ENCODE assay signal across 8 mouse cellular contexts in the genomic region with DNA sequence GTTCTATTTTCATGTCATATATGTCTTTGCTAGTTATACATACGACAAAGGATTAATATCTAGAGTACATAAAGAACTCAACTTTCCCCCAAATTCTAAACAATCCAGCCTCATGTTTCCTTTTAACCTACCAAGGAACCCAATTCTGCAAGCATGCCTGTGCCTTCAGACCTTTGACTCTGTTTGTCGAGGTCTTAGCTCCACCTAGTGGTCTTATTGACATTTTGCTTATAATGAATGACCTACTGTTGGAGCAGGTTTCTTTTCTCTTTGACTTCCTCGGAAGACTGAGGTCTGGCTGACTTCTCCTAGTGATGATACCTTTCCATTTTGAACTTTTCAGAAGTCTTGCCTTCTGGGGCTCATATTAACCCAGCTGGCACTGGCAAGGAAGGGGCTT.
A peak's percentile ranks its signal among the peaks of the same experiment; 100 is the strongest.
DNase-seq lines count a peak whose midpoint lies in the region; ATAC-seq and TF ChIP-seq lines count a peak whose summit lies in the region.
"Had no signal": no experiment of that assay in that cellular context is flagged by ENCODE, and none has a peak within 500 bp of the region (broad histone marks: within the 10 kb centered on the region; RNA-seq: fewer than 3 reads in every experiment).

No protein-coding gene starts in this region.

- no peak overlapping the region for H3K27ac ChIP-seq in left cerebral cortex, adult 2 months
- H3K27ac ChIP-seq in cortical plate, adult 2 months (ENCODE audit: insufficient read depth, low read length): no peak overlapping the region
- H3K27ac ChIP-seq in kidney, adult 2 months (ENCODE audit: insufficient read depth, low read depth, low read length): no peak overlapping the region
- H3K27ac ChIP-seq in midbrain, embryonic 14.5 days (replicated peaks; ENCODE audit: low read depth, low read length): no peak overlapping the region
- H3K27ac ChIP-seq: heart, embryonic 15.5 days had no signal

- H3K9me3 ChIP-seq in midbrain, embryonic 14.5 days (ENCODE audit: control insufficient read depth, low read length): no peaks in the 10 kb centered on the region
- H3K9me3 ChIP-seq: heart, embryonic 15.5 days had no signal

- peak; percentile 67 for TF ChIP-seq CTCF in left cerebral cortex, adult 2 months (IDR thresholded peaks at IDR 0.05)
- peak; percentile 52 for TF ChIP-seq CTCF in cortical plate, adult 2 months (IDR thresholded peaks at IDR 0.05; ENCODE audit: extremely low read depth, insufficient read depth, low read length)
- peak; percentile 31; the same call in 1 of the 2 replicates for TF ChIP-seq CTCF in kidney, adult 2 months (conservative IDR thresholded peaks at IDR 0.05; ENCODE audit: insufficient read depth, insufficient read length, low read depth, low read length)

- H3K4me1 ChIP-seq in cortical plate, adult 2 months (ENCODE audit: control insufficient read depth, insufficient read depth, low read length): no peaks in the 10 kb centered on the region
- H3K4me1 ChIP-seq in kidney, adult 2 months (ENCODE audit: control insufficient read depth, insufficient read depth, low read length): 0 out of 2 replicates have a peak, but pooled peaks cover 2% of the 10 kb centered on the region
- no peaks in the 10 kb centered on the region for H3K4me1 ChIP-seq in midbrain, embryonic 14.5 days (ENCODE audit: control insufficient read depth, insufficient read depth, low read length)
- H3K4me1 ChIP-seq: heart, embryonic 15.5 days had no signal

- no peak for DNase-seq in left cerebral cortex, adult 2 months (ENCODE audit: extremely low spot score in 1 of 2, low spot score in 2 of 2)
- DNase-seq in left cerebral cortex, adult 8-10 months (ENCODE audit: low spot score in 2 of 2): no peak
- DNase-seq in WW6 (ENCODE audit: low read depth, low spot score): peak; percentile 7
- peak; percentile 80 for DNase-seq in kidney, adult 2 months
- peak; percentile 87 for DNase-seq in midbrain, embryonic 14.5 days
- DNase-seq in natural killer cell, adult 2 months (ENCODE audit: low spot score in 2 of 2): no peak

- H3K27me3 ChIP-seq in kidney, adult 2 months (replicated peaks; ENCODE audit: control insufficient read depth, insufficient read depth, low read length): no peaks in the 10 kb centered on the region
- H3K27me3 ChIP-seq in midbrain, embryonic 14.5 days (ENCODE audit: control insufficient read depth, insufficient read depth, low read length): no peaks in the 10 kb centered on the region
- H3K27me3 ChIP-seq: heart, embryonic 15.5 days had no signal

- WGBS in kidney, adult 2 months: 3% methylated on average over 3 of the region's 3 CpGs
- 7% methylated on average over 3 of the region's 3 CpGs for WGBS in midbrain, embryonic 14.5 days

- no peak overlapping the region for H3K9ac ChIP-seq in midbrain, embryonic 14.5 days (replicated peaks; ENCODE audit: low read length)
- H3K9ac ChIP-seq: heart, embryonic 15.5 days had no signal

- ATAC-seq in midbrain, embryonic 14.5 days (ENCODE audit: low FRiP score, low TSS enrichment): peak; percentile 70; the same call in 1 of the 2 replicates

- no peak for TF ChIP-seq POLR2A in cortical plate, adult 2 months (IDR thresholded peaks at IDR 0.05; ENCODE audit: extremely low read depth, insufficient read depth, low read length)
- no peak for TF ChIP-seq POLR2A in kidney, adult 2 months (IDR thresholded peaks at IDR 0.05; ENCODE audit: low read depth, low read length)

- intact Hi-C loops in left cerebral cortex, adult 2 months (cut with DNase I): loop anchor here (1.0 to 10.0 kb wide), 2 partner anchors 60 to 621 kb away; no protein-coding TSS in a partner anchor

- no peak overlapping the region for H3K4me2 ChIP-seq in midbrain, embryonic 14.5 days (ENCODE audit: low read length)
- H3K4me2 ChIP-seq: heart, embryonic 15.5 days had no signal

- H3K4me3 ChIP-seq in left cerebral cortex, adult 2 months: no peak overlapping the region
- no peak overlapping the region for H3K4me3 ChIP-seq in cortical plate, adult 2 months (ENCODE audit: insufficient read depth, low read length)
- H3K4me3 ChIP-seq in kidney, adult 2 months (ENCODE audit: insufficient read depth, low read depth, low read length): no peak overlapping the region
- H3K4me3 ChIP-seq in midbrain, embryonic 14.5 days (replicated peaks; ENCODE audit: low read depth, low read length): no peak overlapping the region
- H3K4me3 ChIP-seq: heart, embryonic 15.5 days had no signal

- H3K36me3 ChIP-seq in kidney, adult 2 months (ENCODE audit: control insufficient read depth, insufficient read depth, low read length): no peaks in the 10 kb centered on the region
- no peaks in the 10 kb centered on the region for H3K36me3 ChIP-seq in midbrain, embryonic 14.5 days (ENCODE audit: control insufficient read depth, insufficient read depth, low read length)
- H3K36me3 ChIP-seq: heart, embryonic 15.5 days had no signal

Comparison
In these comparisons a context has a peak if more than half of its experiments do, and no peak if none do; other contexts are left out.
1. DNase-seq: peak in WW6 (single experiment), kidney, adult 2 months (single experiment) and midbrain, embryonic 14.5 days (single experiment); none in left cerebral cortex, adult 2 months (0 of 2), left cerebral cortex, adult 8-10 months (0 of 2) and natural killer cell, adult 2 months (0 of 2).
2. Peak in every context shown above with its lines, with median percentiles within 50 percentile points of each other: CTCF ChIP-seq.